Mouse (Mus musculus): Measurements from ENCODE around the gene 9530077C05Rik. TPM values are rescaled to one million over a fixed set of nuclear protein-coding genes. Genes with fewer than 3 reads are reported as not detected.

Gene 9530077C05Rik
- polyA plus RNA-seq, 2 experiments = 1.1 to 1.5 TPM

- Histone ChIP-seq H3K36me3 (replicated peaks; ENCODE audit: control insufficient read depth, insufficient read depth, low read depth) (peaks cover 90% of the 10 kb centered on the region), H3K27me3 (ENCODE audit: control insufficient read depth, insufficient read depth, low read length) (no peaks in the 10 kb centered on the region), H3K4me1 (replicated peaks; ENCODE audit: control insufficient read depth in 2 of 2, insufficient read depth in 2 of 2, low read length in 1 of 2) (no peaks in the 10 kb centered on the region), H3K27ac (no peak overlapping the region), H3K4me3 (ENCODE audit: insufficient read depth in 1 of 2, low read depth in 2 of 2, low read length in 2 of 2) (no peak overlapping the region), H3K4me2 (ENCODE audit: low read depth) (no peak overlapping the region), H3K9me3 (ENCODE audit: control insufficient read depth, low read length) (no peaks in the 10 kb centered on the region), H3K9ac (replicated peaks) (no peak overlapping the region)
- WGBS (ENCODE audit: insufficient replicate concordance) = 87% methylated on average over 5 of the region's 5 CpGs
- no peak for ATAC-seq (ENCODE audit: insufficient read depth)
- TF ChIP-seq CTCF (IDR thresholded peaks at IDR 0.05; ENCODE audit: low read depth) (no peak), EP300 (IDR thresholded peaks at IDR 0.05; ENCODE audit: low read depth) (no peak)
- no peak for DNase-seq (ENCODE audit: low read depth in 3 of 3, low spot score in 3 of 3)
These were observed 35.2 kb upstream of the 9530077C05Rik start for GRCm38 (mm10) chr9:22376086-22376485.

DNA sequence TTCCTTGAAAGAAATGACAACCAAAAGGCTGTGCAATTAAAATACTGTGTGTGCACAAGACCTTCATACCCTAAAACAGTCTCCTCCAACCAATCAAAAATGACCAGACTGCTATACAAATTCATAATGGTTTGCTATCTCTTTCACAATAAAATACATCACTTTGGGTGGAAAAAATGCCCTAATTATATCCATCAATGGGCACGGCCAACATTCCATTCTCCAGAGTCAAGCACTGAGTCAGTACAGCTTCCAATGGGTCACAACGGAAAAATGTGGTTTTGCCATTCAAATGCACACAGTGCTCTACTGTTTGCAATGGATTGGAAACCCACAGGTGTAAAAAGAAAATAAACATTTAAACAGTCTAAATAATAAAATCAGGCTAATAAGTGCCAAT is 25.4 kb upstream of the 9530077C05Rik start:
- H3K9ac ChIP-seq (replicated peaks) = no peak overlapping the region
- no peaks in the 10 kb centered on the region for H3K27me3 ChIP-seq (ENCODE audit: control insufficient read depth, insufficient read depth, low read length)
- H3K4me1 ChIP-seq (replicated peaks; ENCODE audit: control insufficient read depth in 2 of 2, insufficient read depth in 2 of 2, low read length in 1 of 2) = peaks cover 24 to 26% of the 10 kb centered on the region in 2 experiments
- no peak for ATAC-seq (ENCODE audit: insufficient read depth)
- no peaks in the 10 kb centered on the region for H3K9me3 ChIP-seq (ENCODE audit: control insufficient read depth, low read length)
- peaks cover 35% of the 10 kb centered on the region for H3K36me3 ChIP-seq (replicated peaks; ENCODE audit: control insufficient read depth, insufficient read depth, low read depth)
- H3K4me3 ChIP-seq (ENCODE audit: insufficient read depth in 1 of 2, low read depth in 2 of 2, low read length in 2 of 2) = peak overlapping the region in 1 of 2 experiments; percentile 50; a peak in 1 of 4 replicates
- no peak for TF ChIP-seq CTCF (IDR thresholded peaks at IDR 0.05; ENCODE audit: low read depth)
- no peak for TF ChIP-seq EP300 (IDR thresholded peaks at IDR 0.05; ENCODE audit: low read depth)
- H3K4me2 ChIP-seq (ENCODE audit: low read depth) = peak overlapping the region; percentile 69
- H3K27ac ChIP-seq = no peak overlapping the region
- no peak for DNase-seq (ENCODE audit: low read depth in 3 of 3, low spot score in 3 of 3)
- WGBS (ENCODE audit: insufficient replicate concordance) = 60% methylated on average over 2 of the region's 2 CpGs

DNA sequence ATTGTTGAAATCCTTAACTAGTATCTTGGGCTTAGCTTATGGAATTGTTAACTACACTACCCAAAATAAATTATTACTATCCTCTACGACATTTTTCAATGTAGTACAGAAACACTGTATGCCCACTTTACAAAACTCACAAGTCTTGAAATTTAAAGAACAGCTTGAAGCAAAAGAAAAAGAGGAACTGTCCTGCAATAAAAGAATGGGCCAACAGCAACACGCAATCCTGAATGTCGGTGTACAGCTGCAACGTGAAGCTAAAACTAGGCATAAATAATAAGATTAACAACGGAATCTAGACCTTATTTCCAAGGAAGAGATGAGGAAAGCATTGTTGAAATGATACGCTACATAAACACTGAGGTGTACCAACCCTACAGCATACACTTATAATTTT is 23.4 kb upstream of the 9530077C05Rik start:
- Histone ChIP-seq H3K9me3 (ENCODE audit: control insufficient read depth, low read length) (no peaks in the 10 kb centered on the region), H3K9ac (replicated peaks) (peak overlapping the region; percentile 99), H3K27me3 (ENCODE audit: control insufficient read depth, insufficient read depth, low read length) (no peaks in the 10 kb centered on the region), H3K27ac (peak overlapping the region; percentile 94), H3K4me2 (ENCODE audit: low read depth) (peak overlapping the region; percentile 88), H3K4me1 (replicated peaks; ENCODE audit: control insufficient read depth in 2 of 2, insufficient read depth in 2 of 2, low read length in 1 of 2) (peaks cover 24 to 26% of the 10 kb centered on the region in 2 experiments), H3K4me3 (ENCODE audit: insufficient read depth in 1 of 2, low read depth in 2 of 2, low read length in 2 of 2) (peak overlapping the region; percentile 86 to 98), H3K36me3 (replicated peaks; ENCODE audit: control insufficient read depth, insufficient read depth, low read depth) (peaks cover 16% of the 10 kb centered on the region)
- 5% methylated on average over 6 of the region's 6 CpGs for WGBS (ENCODE audit: insufficient replicate concordance)
- ATAC-seq (ENCODE audit: insufficient read depth) = no peak
- no peak for DNase-seq (ENCODE audit: low read depth in 3 of 3, low spot score in 3 of 3)
- TF ChIP-seq EP300 (IDR thresholded peaks at IDR 0.05; ENCODE audit: low read depth) (no peak), CTCF (IDR thresholded peaks at IDR 0.05; ENCODE audit: low read depth) (no peak)

GRCm38 (mm10) chr9:22388401-22388980 is 22.8 kb upstream of the 9530077C05Rik start:
- peak overlapping the region; percentile 99 for H3K9ac ChIP-seq (replicated peaks)
- H3K27me3 ChIP-seq (ENCODE audit: control insufficient read depth, insufficient read depth, low read length) = no peaks in the 10 kb centered on the region
- H3K4me3 ChIP-seq (ENCODE audit: insufficient read depth in 1 of 2, low read depth in 2 of 2, low read length in 2 of 2) = peak overlapping the region; percentile 86 to 98
- H3K36me3 ChIP-seq (replicated peaks; ENCODE audit: control insufficient read depth, insufficient read depth, low read depth) = peaks cover 12% of the 10 kb centered on the region
- H3K9me3 ChIP-seq (ENCODE audit: control insufficient read depth, low read length) = no peaks in the 10 kb centered on the region
- peak; percentile 70 to 77 (median 73) for DNase-seq (ENCODE audit: low read depth in 3 of 3, low spot score in 3 of 3)
- peaks cover 24 to 26% of the 10 kb centered on the region in 2 experiments for H3K4me1 ChIP-seq (replicated peaks; ENCODE audit: control insufficient read depth in 2 of 2, insufficient read depth in 2 of 2, low read length in 1 of 2)
- H3K27ac ChIP-seq = peak overlapping the region; percentile 94
- H3K4me2 ChIP-seq (ENCODE audit: low read depth) = peak overlapping the region; percentile 88
- peak; percentile 75 for ATAC-seq (ENCODE audit: insufficient read depth)
- under 1% methylated on average over 41 of the region's 41 CpGs for WGBS (ENCODE audit: insufficient replicate concordance)
- TF ChIP-seq EP300 (IDR thresholded peaks at IDR 0.05; ENCODE audit: low read depth) (no peak), CTCF (IDR thresholded peaks at IDR 0.05; ENCODE audit: low read depth) (no peak)

DNA sequence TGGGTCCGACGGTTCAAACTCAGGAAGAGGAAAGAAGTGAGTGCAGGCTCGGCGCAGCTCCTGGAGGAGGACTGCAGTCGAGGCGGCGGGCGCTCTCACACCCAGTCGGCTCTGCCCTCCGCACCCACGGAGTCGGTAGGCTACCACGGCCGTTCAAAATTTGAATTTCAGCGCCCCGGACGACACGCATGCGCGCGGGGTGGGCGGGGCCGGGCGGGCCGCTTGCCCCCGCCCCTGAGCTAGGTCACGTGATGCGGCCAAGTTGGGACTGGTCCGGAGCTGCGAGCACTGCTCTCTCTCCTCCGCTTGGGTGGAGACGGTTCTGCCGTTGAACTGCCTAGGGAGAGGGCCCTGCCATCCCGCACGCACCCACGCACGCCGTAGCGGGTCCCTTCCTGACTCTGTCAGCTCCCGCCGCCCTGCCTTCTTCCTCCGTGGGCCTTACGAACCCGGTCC is 22.3 kb upstream of the 9530077C05Rik start, which contains the start of gene Anln:
Gene Anln, minus strand, starts transcription at position 168 of the 456 bp plus-strand sequence.
- peaks cover 24% of the 10 kb centered on the region in 2 experiments for H3K4me1 ChIP-seq (replicated peaks; ENCODE audit: control insufficient read depth in 2 of 2, insufficient read depth in 2 of 2, low read length in 1 of 2)
- peak within 1 kb of the TSS; percentile 86 to 98 for H3K4me3 ChIP-seq (ENCODE audit: insufficient read depth in 1 of 2, low read depth in 2 of 2, low read length in 2 of 2)
- H3K9me3 ChIP-seq (ENCODE audit: control insufficient read depth, low read length) = no peaks in the 10 kb centered on the region
- H3K4me2 ChIP-seq (ENCODE audit: low read depth) = peak within 1 kb of the TSS; percentile 88
- H3K27me3 ChIP-seq (ENCODE audit: control insufficient read depth, insufficient read depth, low read length) = no peaks in the 10 kb centered on the region
- WGBS (ENCODE audit: insufficient replicate concordance) = under 1% methylated on average over 44 of the region's 44 CpGs
- H3K9ac ChIP-seq (replicated peaks) = peak within 1 kb of the TSS; percentile 99
- TF ChIP-seq EP300 (IDR thresholded peaks at IDR 0.05; ENCODE audit: low read depth) (peak; percentile 34; the same call in 1 of the 2 replicates), CTCF (IDR thresholded peaks at IDR 0.05; ENCODE audit: low read depth) (peak; percentile 46)
- H3K27ac ChIP-seq = peak within 1 kb of the TSS; percentile 94
- peak; percentile 93 for ATAC-seq (ENCODE audit: insufficient read depth)
- DNase-seq (ENCODE audit: low read depth in 3 of 3, low spot score in 3 of 3) = peak; percentile 88 to 91 (median 90)
- peaks cover 10% of the 10 kb centered on the region for H3K36me3 ChIP-seq (replicated peaks; ENCODE audit: control insufficient read depth, insufficient read depth, low read depth)

All from liver, embryonic 14.5 days (tissue).